9 mouse cellular contexts compared by ENCODE assay signal in genomic region chr16:95458590-95459324, GRCm38 (mm10).
A peak's percentile ranks its signal among the peaks of the same experiment; 100 is the strongest.
DNase-seq lines count a peak whose midpoint lies in the region; ATAC-seq and TF ChIP-seq lines count a peak whose summit lies in the region.
"Had no signal": no experiment of that assay in that cellular context is flagged by ENCODE, and none has a peak within 500 bp of the region (broad histone marks: within the 10 kb centered on the region; RNA-seq: fewer than 3 reads in every experiment).

No protein-coding gene starts in this region.

- H3K4me3 ChIP-seq in cerebellum, adult 2 months (replicated peaks; ENCODE audit: insufficient read depth, low read depth, low read length): peak overlapping the region; percentile 30
- H3K4me3 ChIP-seq in kidney, postnatal 0 days (replicated peaks; ENCODE audit: low read depth, low read length): peak overlapping the region; percentile 25
- peak overlapping the region; percentile 48 for H3K4me3 ChIP-seq in heart, embryonic 13.5 days
- peak overlapping the region; percentile 42 for H3K4me3 ChIP-seq in liver, postnatal 0 days (ENCODE audit: low read depth, low read length)

- H3K36me3 ChIP-seq in kidney, postnatal 0 days (ENCODE audit: insufficient read depth, low read length): no peaks in the 10 kb centered on the region
- no peaks in the 10 kb centered on the region for H3K36me3 ChIP-seq in heart, embryonic 13.5 days
- no peaks in the 10 kb centered on the region for H3K36me3 ChIP-seq in liver, postnatal 0 days (replicated peaks; ENCODE audit: insufficient read depth, low read length)

- peak overlapping the region; percentile 55 for H3K9ac ChIP-seq in kidney, postnatal 0 days (ENCODE audit: low read depth, low read length)
- H3K9ac ChIP-seq in heart, embryonic 13.5 days: peak overlapping the region; percentile 78
- peak overlapping the region; percentile 56 for H3K9ac ChIP-seq in liver, postnatal 0 days (replicated peaks)

- no peaks in the 10 kb centered on the region for H3K9me3 ChIP-seq in kidney, postnatal 0 days (replicated peaks; ENCODE audit: low read length)
- no peaks in the 10 kb centered on the region for H3K9me3 ChIP-seq in heart, embryonic 13.5 days
- H3K9me3 ChIP-seq in liver, postnatal 0 days (ENCODE audit: low read length): no peaks in the 10 kb centered on the region

- H3K27ac ChIP-seq in cerebellum, adult 2 months (ENCODE audit: insufficient read depth, low read length): 0 out of 2 replicates have a peak overlapping the region, but pooled peaks have one; percentile 64
- H3K27ac ChIP-seq in kidney, postnatal 0 days: peak overlapping the region; percentile 70
- peak overlapping the region; percentile 73 for H3K27ac ChIP-seq in heart, embryonic 13.5 days (replicated peaks)
- peak overlapping the region; percentile 67 for H3K27ac ChIP-seq in liver, postnatal 0 days (ENCODE audit: low read depth)

- TF ChIP-seq EP300 in liver, postnatal 0 days (IDR thresholded peaks at IDR 0.05; ENCODE audit: low read depth): 0 out of 2 replicates have a peak, but pooled peaks have one; percentile 39

- no peak for TF ChIP-seq POLR2A in cerebellum, adult 2 months (IDR thresholded peaks at IDR 0.05; ENCODE audit: borderline replicate concordance, insufficient read depth, low read length)

- 91% methylated on average over 17 of the region's 17 CpGs for WGBS in cerebellum, adult 2 months
- WGBS in kidney, postnatal 0 days: 64% methylated on average over 17 of the region's 17 CpGs
- WGBS in heart, embryonic 13.5 days: 60% methylated on average over 17 of the region's 17 CpGs
- WGBS in liver, postnatal 0 days (ENCODE audit: insufficient replicate concordance): 34% methylated on average over 17 of the region's 17 CpGs

- H3K4me2 ChIP-seq in kidney, postnatal 0 days (ENCODE audit: low read length): no peak overlapping the region
- H3K4me2 ChIP-seq in heart, embryonic 13.5 days: no peak overlapping the region
- H3K4me2 ChIP-seq in liver, postnatal 0 days (ENCODE audit: low read depth, low read length): peak overlapping the region; percentile 61

- no peaks in the 10 kb centered on the region for H3K27me3 ChIP-seq in cerebellum, adult 2 months (ENCODE audit: control insufficient read depth, insufficient read depth, low read length)
- no peaks in the 10 kb centered on the region for H3K27me3 ChIP-seq in kidney, postnatal 0 days (ENCODE audit: insufficient read depth, low read length)
- H3K27me3 ChIP-seq in heart, embryonic 13.5 days (replicated peaks): no peaks in the 10 kb centered on the region
- H3K27me3 ChIP-seq in liver, postnatal 0 days (ENCODE audit: insufficient read depth, low read length): no peaks in the 10 kb centered on the region

- H3K4me1 ChIP-seq in cerebellum, adult 2 months (ENCODE audit: control insufficient read depth, insufficient read depth, low read length): no peaks in the 10 kb centered on the region
- H3K4me1 ChIP-seq in kidney, postnatal 0 days (replicated peaks; ENCODE audit: insufficient read depth, low read length): no peaks in the 10 kb centered on the region
- peaks cover 12% of the 10 kb centered on the region for H3K4me1 ChIP-seq in heart, embryonic 13.5 days
- peaks cover 8% of the 10 kb centered on the region for H3K4me1 ChIP-seq in liver, postnatal 0 days (ENCODE audit: insufficient read depth)

- no peak for DNase-seq in cerebellum, adult 2 months
- DNase-seq in cerebellum, adult 11-12 months: no peak
- DNase-seq in kidney, postnatal 0 days (ENCODE audit: low spot score): no peak
- DNase-seq in kidney, adult 11 months: no peak
- no peak for DNase-seq in liver, postnatal 0 days
- DNase-seq in left cerebral cortex, adult 11 months (ENCODE audit: low spot score): no peak
- no peak for DNase-seq in adrenal gland, postnatal 4 days (ENCODE audit: low spot score in 2 of 2)
- DNase-seq: cerebellum, postnatal 10 days had no signal

- no peak for ATAC-seq in kidney, postnatal 0 days (replicated peaks; ENCODE audit: low FRiP score, low read depth)
- no peak for ATAC-seq in heart, embryonic 13.5 days (ENCODE audit: extremely low read depth, insufficient number of reproducible peaks, low FRiP score, low TSS enrichment)
- ATAC-seq in liver, postnatal 0 days: no peak

- no peak for TF ChIP-seq CTCF in cerebellum, adult 2 months (IDR thresholded peaks at IDR 0.05; ENCODE audit: borderline replicate concordance, insufficient read depth, low read depth, low read length)
- TF ChIP-seq CTCF in kidney, postnatal 0 days (IDR thresholded peaks at IDR 0.05; ENCODE audit: low read depth): no peak
- TF ChIP-seq CTCF in liver, postnatal 0 days (IDR thresholded peaks at IDR 0.05; ENCODE audit: low read depth): no peak
